Mouse (Mus musculus) embryonic facial prominence, embryonic 14.5 days (tissue): ENCODE data around the gene Mblac2. TPM values are rescaled to one million over a fixed set of nuclear protein-coding genes. Genes with fewer than 3 reads are reported as not detected.

Experiments
- ATAC-seq: fragments of 200-750 bp; cut with Nextera tagmentation; 2 replicates; pipeline ENCODE4 v1.8.0; 2017; ENCODE audit warnings: low read depth, moderate number of reproducible peaks, moderate TSS enrichment
- DNase-seq: peaks from one replicate; pipeline ENCODE4 v3.0.0-alpha.2; 2015; ENCODE audit warnings: low spot score
- H3K27ac ChIP-seq: fragments of 300-500 bp; sonication (generic); replicated peaks from 2 replicates; pipeline ENCODE4 v1.5.1; 2014; ENCODE audit warnings: low read depth, mild to moderate bottlenecking, low read length, moderate library complexity
- H3K27me3 ChIP-seq: fragments of 300-500 bp; sonication (generic); replicated peaks from 2 replicates; pipeline ENCODE4 v1.6.1; 2014; ENCODE audit warnings: low read length; ENCODE audit not compliant: control insufficient read depth, insufficient read depth
- H3K36me3 ChIP-seq: fragments of 300-500 bp; sonication (generic); 2 replicates; pipeline ENCODE4 v1.6.1; 2014; ENCODE audit warnings: low read length, mixed read lengths; ENCODE audit not compliant: control insufficient read depth, insufficient read depth
- H3K4me1 ChIP-seq: fragments of 300-500 bp; sonication (generic); 2 replicates; pipeline ENCODE4 v1.6.1; 2014; ENCODE audit warnings: antibody characterized with exemption, low read length; ENCODE audit not compliant: control insufficient read depth, insufficient read depth
- H3K4me2 ChIP-seq: fragments of 300-500 bp; sonication (generic); 2 replicates; pipeline ENCODE4 v1.6.1; 2014; ENCODE audit warnings: low read depth, mild to moderate bottlenecking, low read length, moderate library complexity, mixed read lengths
- H3K4me3 ChIP-seq: fragments of 300-500 bp; sonication (generic); 2 replicates; pipeline ENCODE4 v1.5.1; 2014; ENCODE audit warnings: low read depth, mild to moderate bottlenecking, low read length
- H3K9ac ChIP-seq: fragments of 300-500 bp; sonication (generic); 2 replicates; pipeline ENCODE4 v1.6.1; 2014; ENCODE audit warnings: low read depth, mild to moderate bottlenecking, low read length, moderate library complexity, mixed read lengths
- H3K9me3 ChIP-seq: fragments of 300-500 bp; sonication (generic); 2 replicates; pipeline ENCODE4 v1.6.1; 2016; ENCODE audit warnings: low read length; ENCODE audit not compliant: control insufficient read depth
- WGBS: fragments of 180-500 bp; shearing (Covaris S2); extraction: QIAGEN DNeasy Blood & Tissue Kit; methylation state at CpG from one replicate; pipeline ENCODE4 v1.1.7; 2014; 5-methylcytosine and 5-hydroxymethylcytosine counted together
- polyA plus RNA-seq: library from polyadenylated mRNA; unstranded; fragments of >200 nt; fragmentation: Nextera tagmentation; extraction: Ambion mirVana; gene quantifications from 2 replicates; pipeline ENCODE4 v1.2.1, GENCODE M21; 2014

The Mblac2 gene
- polyA plus RNA-seq = 8.9 and 9.0 TPM in 2 replicates

DNA sequence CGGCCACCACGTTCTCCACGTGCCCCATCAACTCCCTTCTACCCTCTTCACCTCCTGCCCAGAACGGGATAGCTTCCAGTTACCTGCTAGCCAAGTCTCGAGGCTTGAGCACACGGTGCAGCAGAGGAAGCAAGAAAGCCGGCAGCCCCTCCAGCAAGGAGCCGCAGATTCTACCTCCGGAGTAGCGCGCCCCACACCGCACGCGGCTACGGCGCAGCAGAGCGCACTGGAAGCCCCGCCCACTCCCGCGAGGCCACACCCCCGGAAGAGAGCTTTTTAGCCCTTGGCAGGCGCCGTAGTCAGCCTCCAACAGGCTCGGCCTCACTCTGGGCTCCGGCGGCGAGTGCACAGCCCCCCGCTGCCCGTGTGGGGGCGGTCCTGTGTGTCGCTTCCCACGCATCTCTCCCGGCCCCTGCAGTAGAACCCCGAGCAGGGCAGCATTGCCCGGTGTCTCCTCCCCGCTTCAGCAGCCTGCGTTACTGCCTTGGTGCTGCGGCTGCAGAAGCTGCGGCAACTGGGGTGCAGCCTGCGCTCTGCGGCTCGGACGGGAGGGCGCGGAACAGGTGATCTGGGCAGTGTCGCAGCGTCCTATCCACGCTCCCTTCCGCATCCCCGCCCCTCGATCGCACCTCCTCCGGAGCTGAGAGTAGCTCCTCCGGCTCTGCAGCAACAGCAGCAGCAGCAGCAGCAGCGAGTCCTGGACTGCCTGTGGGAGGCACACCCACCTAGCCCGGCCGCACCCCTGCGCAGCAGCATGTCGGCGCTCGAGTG, at the start of gene Mblac2, which contains the start of gene Polr3g:
Mblac2 (plus strand) TSS at position 567 of the 771 bp plus-strand sequence.
Polr3g (minus strand) TSS at position 239 of the 771 bp plus-strand sequence.
- Histone ChIP-seq H3K36me3 (no peaks in the 10 kb centered on the region), H3K4me3 (peak within 1 kb of the TSS; percentile 81), H3K9me3 (no peaks in the 10 kb centered on the region), H3K9ac (peak within 1 kb of the TSS; percentile 63), H3K4me1 (peaks cover 5% of the 10 kb centered on the region; the same call in 1 of the 2 replicates), H3K27ac (peak within 1 kb of the TSS; percentile 80), H3K4me2 (peak within 1 kb of the TSS; percentile 91), H3K27me3 (no peaks in the 10 kb centered on the region)
- under 1% methylated on average over 39 of the region's 61 CpGs for WGBS
- ATAC-seq (peak; percentile 98), DNase-seq (peak; percentile 97)

DNA sequence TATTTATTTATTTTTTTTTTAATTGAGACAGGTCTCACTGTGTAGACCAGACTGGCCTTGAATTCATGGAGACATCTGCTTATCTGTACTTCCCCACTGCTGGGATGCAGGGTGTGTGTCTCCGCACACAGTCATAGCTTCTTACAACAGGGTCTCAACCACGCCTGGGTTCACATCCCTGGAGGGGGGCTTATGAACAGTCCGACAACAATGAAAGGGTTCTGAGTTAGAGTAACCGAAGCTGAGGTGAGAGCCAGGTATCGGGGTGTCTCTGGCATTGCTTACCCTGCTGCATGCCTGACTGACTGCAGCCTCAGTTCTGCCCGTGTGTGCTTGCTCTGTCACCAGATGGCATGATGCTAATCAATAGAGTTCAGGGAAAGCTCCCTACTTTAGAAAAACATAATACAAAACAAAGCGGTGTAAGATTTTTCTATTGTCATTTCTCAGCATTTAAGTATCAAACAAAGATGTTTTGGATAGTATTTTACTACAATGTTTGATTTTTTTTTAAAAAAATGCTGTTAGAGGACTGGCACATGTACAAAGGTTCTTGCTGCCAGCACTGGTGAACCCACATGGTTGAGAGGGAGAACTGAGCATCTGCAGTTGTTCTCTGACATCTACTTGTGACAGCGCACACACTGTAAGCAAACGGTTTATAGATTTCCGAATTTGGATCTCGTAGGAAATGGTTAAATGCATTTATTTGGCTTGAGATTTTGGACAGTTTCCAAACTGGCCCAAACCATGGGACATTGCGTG, 47.4 kb upstream of the Mblac2 start:
- H3K4me2 ChIP-seq = no peak overlapping the region
- H3K9me3 ChIP-seq = no peaks in the 10 kb centered on the region
- no peak for ATAC-seq
- H3K4me3 ChIP-seq = no peak overlapping the region
- H3K4me1 ChIP-seq = peaks cover 7% of the 10 kb centered on the region
- no peak for DNase-seq
- peaks cover 43% of the 10 kb centered on the region for H3K36me3 ChIP-seq
- no peak overlapping the region for H3K9ac ChIP-seq
- 86% methylated on average over 12 of the region's 12 CpGs for WGBS
- H3K27ac ChIP-seq = no peak overlapping the region
- no peaks in the 10 kb centered on the region for H3K27me3 ChIP-seq

GRCm38 (mm10) chr13:81664331-81664698, 46.8 kb upstream of the Mblac2 start:
- peaks cover 48% of the 10 kb centered on the region for H3K36me3 ChIP-seq
- H3K27ac ChIP-seq = no peak overlapping the region
- DNase-seq (no peak), ATAC-seq (no peak)
- no peaks in the 10 kb centered on the region for H3K9me3 ChIP-seq
- 90% methylated on average over 5 of the region's 5 CpGs for WGBS
- H3K4me1 ChIP-seq = 0 out of 2 replicates have a peak, but pooled peaks cover 1% of the 10 kb centered on the region
- H3K4me3 ChIP-seq = no peak overlapping the region
- H3K9ac ChIP-seq = no peak overlapping the region
- H3K4me2 ChIP-seq = no peak overlapping the region
- no peaks in the 10 kb centered on the region for H3K27me3 ChIP-seq

- Histone ChIP-seq H3K27ac (no peak overlapping the region), H3K36me3 (peaks cover 68% of the 10 kb centered on the region)
- 89% methylated on average over 5 of the region's 5 CpGs for WGBS
Observed at GRCm38 (mm10) chr13:81667713-81668112, 43.4 kb upstream of the Mblac2 start.

GRCm38 (mm10) chr13:81675333-81675732, 35.8 kb upstream of the Mblac2 start:
- WGBS = 79% methylated on average over 8 of the region's 8 CpGs
- H3K9ac ChIP-seq = no peak overlapping the region
- H3K27me3 ChIP-seq = no peaks in the 10 kb centered on the region
- H3K4me3 ChIP-seq = no peak overlapping the region
- H3K4me2 ChIP-seq = no peak overlapping the region
- no peaks in the 10 kb centered on the region for H3K9me3 ChIP-seq
- no peak for ATAC-seq
- peaks cover 46% of the 10 kb centered on the region for H3K36me3 ChIP-seq
- no peak for DNase-seq
- H3K4me1 ChIP-seq = no peaks in the 10 kb centered on the region
- H3K27ac ChIP-seq = no peak overlapping the region

More at GRCm38 (mm10) chr13:81667713-81668112, 43.4 kb upstream of the Mblac2 start:
- ATAC-seq (no peak), DNase-seq (no peak)
- Histone ChIP-seq H3K27me3 (no peaks in the 10 kb centered on the region), H3K4me1 (no peaks in the 10 kb centered on the region), H3K9ac (no peak overlapping the region), H3K4me2 (no peak overlapping the region), H3K4me3 (no peak overlapping the region), H3K9me3 (no peaks in the 10 kb centered on the region)

DNA sequence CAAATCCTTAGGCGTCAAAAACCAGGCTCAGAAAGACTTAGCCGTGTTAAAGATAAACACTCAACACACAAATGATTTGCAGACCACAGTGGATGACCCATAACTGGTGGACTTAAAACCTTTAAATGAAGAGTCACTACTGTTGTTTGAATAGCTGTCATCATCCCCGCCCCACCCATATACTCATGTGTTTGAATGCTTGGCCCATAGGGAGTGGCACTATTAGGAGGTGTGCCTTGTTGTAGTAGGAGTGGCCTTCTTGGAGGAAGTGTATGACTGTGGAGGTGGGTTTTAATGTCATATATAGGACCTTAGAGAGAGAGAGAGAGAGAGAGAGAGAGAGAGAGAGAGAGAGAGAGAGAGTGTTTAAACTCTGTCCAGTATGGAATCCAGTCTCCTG, 28.0 kb upstream of the Mblac2 start:
- Histone ChIP-seq H3K4me1 (peaks cover 3% of the 10 kb centered on the region; the same call in 1 of the 2 replicates), H3K27me3 (no peaks in the 10 kb centered on the region), H3K9me3 (no peaks in the 10 kb centered on the region), H3K4me3 (no peak overlapping the region), H3K27ac (no peak overlapping the region), H3K9ac (no peak overlapping the region), H3K36me3 (peaks cover 4% of the 10 kb centered on the region; the same call in 1 of the 2 replicates), H3K4me2 (no peak overlapping the region)
- ATAC-seq (no peak), DNase-seq (no peak)
- 84% methylated on average over 3 of the region's 3 CpGs for WGBS

- Histone ChIP-seq H3K9ac (no peak overlapping the region), H3K36me3 (peaks cover 4% of the 10 kb centered on the region; the same call in 1 of the 2 replicates), H3K4me1 (peaks cover 3% of the 10 kb centered on the region; the same call in 1 of the 2 replicates), H3K27me3 (no peaks in the 10 kb centered on the region), H3K9me3 (no peaks in the 10 kb centered on the region), H3K4me2 (no peak overlapping the region), H3K4me3 (no peak overlapping the region), H3K27ac (no peak overlapping the region)
- DNase-seq = peak; percentile 5
- no peak for ATAC-seq
- WGBS = 74% methylated on average over 5 of the region's 5 CpGs
Observed at GRCm38 (mm10) chr13:81684258-81684657, 26.9 kb upstream of the Mblac2 start.

DNA sequence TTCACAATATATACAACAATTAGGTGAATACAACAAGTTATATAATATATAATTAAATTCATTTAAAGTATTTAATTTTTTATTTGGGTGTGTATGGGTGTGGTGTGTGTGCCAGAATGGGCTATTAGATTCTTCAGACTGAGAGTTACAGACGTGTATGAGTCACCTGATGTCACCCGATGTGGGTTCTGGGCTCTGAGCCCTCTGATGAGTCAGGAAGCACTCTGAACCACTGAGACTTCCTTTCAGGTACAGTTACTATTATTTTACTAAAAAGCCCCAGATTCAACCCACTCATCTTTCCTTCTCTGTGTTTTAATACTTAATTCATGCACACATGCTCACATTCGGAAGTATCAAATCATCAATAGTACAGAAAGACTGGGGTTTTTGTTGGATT, 26.3 kb upstream of the Mblac2 start:
- peaks cover 4% of the 10 kb centered on the region; the same call in 1 of the 2 replicates for H3K36me3 ChIP-seq
- H3K9ac ChIP-seq = no peak overlapping the region
- no peak overlapping the region for H3K4me3 ChIP-seq
- peaks cover 3% of the 10 kb centered on the region; the same call in 1 of the 2 replicates for H3K4me1 ChIP-seq
- no peak overlapping the region for H3K4me2 ChIP-seq
- H3K27ac ChIP-seq = no peak overlapping the region
- H3K27me3 ChIP-seq = no peaks in the 10 kb centered on the region
- ATAC-seq (no peak), DNase-seq (no peak)
- WGBS = 87% methylated on average over 3 of the region's 3 CpGs
- H3K9me3 ChIP-seq = no peaks in the 10 kb centered on the region
